Mouse (Mus musculus): Measurements from ENCODE around the gene Pdpk1. TPM values are rescaled to one million over a fixed set of nuclear protein-coding genes. Genes with fewer than 3 reads are reported as not detected.

Gene Pdpk1
- polyA plus RNA-seq, 1 experiment: not detected

DNA sequence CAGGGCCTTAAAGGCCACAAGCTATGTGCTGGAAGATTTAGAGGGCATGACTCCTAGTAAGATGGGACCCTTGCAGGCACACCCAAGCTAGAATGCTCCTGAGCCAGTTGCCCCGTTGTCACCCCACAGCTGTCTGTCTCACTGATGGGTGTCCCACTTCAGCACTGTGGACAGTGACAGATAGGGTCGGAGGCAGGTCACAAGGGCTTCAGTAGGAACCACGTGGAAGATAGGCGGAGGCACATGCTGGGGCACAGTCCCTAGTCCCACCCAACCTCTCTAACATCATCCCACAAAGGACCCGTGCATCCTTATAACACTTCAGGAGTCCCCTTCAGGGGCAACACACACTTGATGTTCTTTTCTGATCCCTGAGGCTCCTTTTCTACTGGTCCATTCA is 104.7 kb downstream of the Pdpk1 start:
- Histone ChIP-seq H3K27ac (ENCODE audit: insufficient read depth, low read depth, low read length) (no peak overlapping the region), H3K4me1 (ENCODE audit: control insufficient read depth, insufficient read depth, low read length) (no peaks in the 10 kb centered on the region), H3K4me3 (ENCODE audit: insufficient read depth, low read depth, low read length) (no peak overlapping the region)
- TF ChIP-seq CTCF (IDR thresholded peaks at IDR 0.05; ENCODE audit: insufficient read depth, low read depth, low read length) (no peak), POLR2A (IDR thresholded peaks at IDR 0.05; ENCODE audit: insufficient read depth, low read depth, low read length) (no peak)
- 53% methylated on average over 5 of the region's 5 CpGs for WGBS

DNA sequence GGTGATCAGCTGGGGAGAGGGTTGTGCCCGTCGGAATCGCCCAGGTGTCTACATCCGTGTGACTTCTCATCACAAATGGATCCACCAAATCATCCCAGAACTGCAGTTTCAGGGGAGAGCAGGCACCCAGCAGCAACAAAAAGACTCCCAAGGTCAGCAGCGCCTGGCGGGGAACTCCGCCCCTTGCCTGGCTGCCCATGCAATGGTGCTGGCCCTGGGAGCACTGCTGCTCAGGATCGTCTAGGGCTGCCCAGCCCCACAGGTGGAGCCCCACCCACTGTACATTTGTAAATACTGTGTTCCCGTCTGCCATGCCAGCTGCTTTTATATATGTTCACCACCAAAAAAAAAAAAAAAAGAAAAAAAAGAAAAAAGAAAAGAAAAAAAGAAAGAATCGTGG is 105.1 kb downstream of the Pdpk1 start:
- Histone ChIP-seq H3K4me1 (ENCODE audit: control insufficient read depth, insufficient read depth, low read length) (no peaks in the 10 kb centered on the region), H3K4me3 (ENCODE audit: insufficient read depth, low read depth, low read length) (no peak overlapping the region), H3K27ac (ENCODE audit: insufficient read depth, low read depth, low read length) (no peak overlapping the region)
- 76% methylated on average over 10 of the region's 10 CpGs for WGBS
- TF ChIP-seq POLR2A (IDR thresholded peaks at IDR 0.05; ENCODE audit: insufficient read depth, low read depth, low read length) (no peak), CTCF (IDR thresholded peaks at IDR 0.05; ENCODE audit: insufficient read depth, low read depth, low read length) (no peak)

DNA sequence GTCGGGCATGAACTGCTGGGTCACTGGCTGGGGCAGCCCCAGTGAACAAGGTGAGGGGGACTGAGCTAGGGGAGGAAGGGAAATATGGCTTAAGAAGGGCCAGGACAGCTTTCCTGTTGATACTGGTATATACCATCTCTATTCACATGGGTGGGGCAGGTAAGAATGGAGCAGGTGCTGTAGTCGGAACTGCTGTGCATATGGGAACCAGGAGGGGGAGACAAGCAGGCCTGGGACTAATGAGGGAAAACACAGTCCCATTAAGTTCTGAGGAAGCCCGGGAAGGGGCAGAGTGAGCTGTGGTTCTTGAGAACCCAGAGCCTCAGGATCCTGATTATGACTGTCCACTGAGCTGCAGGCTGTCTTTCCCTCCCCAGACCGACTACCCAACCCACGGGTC is 106.2 kb downstream of the Pdpk1 start:
- Histone ChIP-seq H3K27ac (ENCODE audit: insufficient read depth, low read depth, low read length) (no peak overlapping the region), H3K4me3 (ENCODE audit: insufficient read depth, low read depth, low read length) (no peak overlapping the region), H3K4me1 (ENCODE audit: control insufficient read depth, insufficient read depth, low read length) (no peaks in the 10 kb centered on the region)
- 64% methylated on average over 5 of the region's 5 CpGs for WGBS
- TF ChIP-seq POLR2A (IDR thresholded peaks at IDR 0.05; ENCODE audit: insufficient read depth, low read depth, low read length): no peak
- TF ChIP-seq CTCF (IDR thresholded peaks at IDR 0.05; ENCODE audit: insufficient read depth, low read depth, low read length): no peak

DNA sequence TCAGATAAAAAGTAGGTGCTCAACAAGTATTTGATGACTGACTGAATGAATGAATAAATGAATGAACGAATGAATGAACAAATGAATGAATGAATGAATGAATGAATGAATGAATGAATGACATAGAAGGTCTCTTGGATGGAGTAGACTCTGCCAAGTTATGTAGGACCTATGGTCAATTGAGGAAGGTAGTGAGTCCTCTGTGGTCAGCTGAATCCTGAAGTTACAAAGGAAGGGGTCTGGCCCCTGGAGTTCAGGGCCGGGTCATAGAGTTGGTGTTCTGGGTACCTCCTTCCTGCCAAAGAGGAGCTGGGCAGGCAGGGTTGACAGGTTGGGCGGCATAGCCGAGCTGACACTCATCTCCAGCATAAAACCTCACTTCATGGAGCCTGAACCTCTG is 112.9 kb downstream of the Pdpk1 start, which contains the start of gene Prss27:
Prss27 (plus strand) TSS at position 301 of the 400 bp plus-strand sequence.
- Histone ChIP-seq H3K4me1 (ENCODE audit: control insufficient read depth, insufficient read depth, low read length) (no peaks in the 10 kb centered on the region), H3K27ac (ENCODE audit: insufficient read depth, low read depth, low read length) (no peak within 1 kb of the TSS), H3K4me3 (ENCODE audit: insufficient read depth, low read depth, low read length) (no peak within 1 kb of the TSS)
- TF ChIP-seq CTCF (IDR thresholded peaks at IDR 0.05; ENCODE audit: insufficient read depth, low read depth, low read length): no peak
- TF ChIP-seq POLR2A (IDR thresholded peaks at IDR 0.05; ENCODE audit: insufficient read depth, low read depth, low read length): no peak
- WGBS: 70% methylated on average over 4 of the region's 4 CpGs

DNA sequence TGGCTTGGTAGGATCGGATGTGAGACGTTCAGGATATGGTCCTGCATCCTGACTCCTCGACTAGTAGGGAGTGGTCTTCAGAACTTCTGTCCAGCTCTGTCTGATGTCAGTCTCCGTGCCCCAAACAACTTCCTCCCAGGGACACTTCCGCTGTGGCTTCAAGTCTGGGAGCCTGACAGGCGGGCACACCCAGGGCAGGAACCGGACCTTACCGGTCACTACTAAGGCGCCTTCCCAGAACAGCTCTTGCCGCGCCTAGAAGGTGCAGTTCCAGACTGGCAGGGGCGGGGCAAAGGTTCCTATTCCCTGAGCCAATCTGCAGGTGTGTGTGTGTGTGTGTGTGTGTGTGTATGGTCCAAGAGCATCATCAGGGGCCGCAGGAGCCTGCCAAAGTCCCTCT is 113.4 kb downstream of the Pdpk1 start:
- no peaks in the 10 kb centered on the region for H3K4me1 ChIP-seq (ENCODE audit: control insufficient read depth, insufficient read depth, low read length)
- no peak overlapping the region for H3K4me3 ChIP-seq (ENCODE audit: insufficient read depth, low read depth, low read length)
- WGBS: 83% methylated on average over 13 of the region's 13 CpGs
- no peak overlapping the region for H3K27ac ChIP-seq (ENCODE audit: insufficient read depth, low read depth, low read length)
- no peak for TF ChIP-seq CTCF (IDR thresholded peaks at IDR 0.05; ENCODE audit: insufficient read depth, low read depth, low read length)
- TF ChIP-seq POLR2A (IDR thresholded peaks at IDR 0.05; ENCODE audit: insufficient read depth, low read depth, low read length): no peak

DNA sequence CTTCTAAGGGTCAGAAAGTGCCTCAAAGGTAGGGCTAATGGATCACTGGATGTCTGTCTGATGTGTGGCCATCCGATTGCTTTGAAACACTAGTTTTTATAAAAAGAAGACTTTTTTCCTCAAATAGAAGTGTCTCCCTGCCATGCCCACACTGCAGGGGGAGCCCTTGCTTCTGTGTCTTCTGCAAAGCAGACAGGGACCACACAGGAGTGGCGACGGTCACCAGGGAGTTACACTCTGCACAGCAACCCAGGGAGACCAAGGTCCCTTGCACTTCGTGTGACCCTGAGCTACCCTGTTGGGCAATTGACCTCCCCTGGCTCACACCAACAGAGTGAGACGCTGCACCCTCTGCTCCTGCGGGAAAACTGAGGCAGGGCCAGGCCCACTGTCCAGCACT is 113.8 kb downstream of the Pdpk1 start:
- Histone ChIP-seq H3K4me1 (ENCODE audit: control insufficient read depth, insufficient read depth, low read length) (no peaks in the 10 kb centered on the region), H3K4me3 (ENCODE audit: insufficient read depth, low read depth, low read length) (no peak overlapping the region), H3K27ac (ENCODE audit: insufficient read depth, low read depth, low read length) (no peak overlapping the region)
- TF ChIP-seq POLR2A (IDR thresholded peaks at IDR 0.05; ENCODE audit: insufficient read depth, low read depth, low read length) (no peak), CTCF (IDR thresholded peaks at IDR 0.05; ENCODE audit: insufficient read depth, low read depth, low read length) (no peak)
- 70% methylated on average over 6 of the region's 6 CpGs for WGBS

DNA sequence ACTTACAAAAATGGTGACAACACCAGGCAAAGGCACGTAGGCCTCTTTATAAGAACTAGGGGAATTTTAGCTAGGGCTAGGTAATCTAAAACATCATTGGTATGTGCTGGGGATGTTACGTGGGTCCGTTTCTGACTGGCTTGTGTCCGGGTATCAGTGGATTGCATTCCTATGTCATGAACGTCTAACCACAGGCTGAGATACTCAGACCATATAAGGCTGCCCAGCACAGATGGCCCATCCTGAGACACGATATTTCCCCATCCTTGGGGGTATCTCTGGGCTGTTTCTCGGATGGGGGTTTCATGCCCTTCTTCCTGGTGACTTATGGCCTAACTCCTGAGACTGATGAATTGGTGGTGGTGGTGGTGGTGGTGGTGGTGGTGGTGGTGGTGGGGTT is 115.6 kb downstream of the Pdpk1 start:
- no peak overlapping the region for H3K4me3 ChIP-seq (ENCODE audit: insufficient read depth, low read depth, low read length)
- TF ChIP-seq POLR2A (IDR thresholded peaks at IDR 0.05; ENCODE audit: insufficient read depth, low read depth, low read length) (no peak), CTCF (IDR thresholded peaks at IDR 0.05; ENCODE audit: insufficient read depth, low read depth, low read length) (no peak)
- no peak overlapping the region for H3K27ac ChIP-seq (ENCODE audit: insufficient read depth, low read depth, low read length)
- WGBS: 89% methylated on average over 7 of the region's 7 CpGs
- H3K4me1 ChIP-seq (ENCODE audit: control insufficient read depth, insufficient read depth, low read length): no peaks in the 10 kb centered on the region

DNA sequence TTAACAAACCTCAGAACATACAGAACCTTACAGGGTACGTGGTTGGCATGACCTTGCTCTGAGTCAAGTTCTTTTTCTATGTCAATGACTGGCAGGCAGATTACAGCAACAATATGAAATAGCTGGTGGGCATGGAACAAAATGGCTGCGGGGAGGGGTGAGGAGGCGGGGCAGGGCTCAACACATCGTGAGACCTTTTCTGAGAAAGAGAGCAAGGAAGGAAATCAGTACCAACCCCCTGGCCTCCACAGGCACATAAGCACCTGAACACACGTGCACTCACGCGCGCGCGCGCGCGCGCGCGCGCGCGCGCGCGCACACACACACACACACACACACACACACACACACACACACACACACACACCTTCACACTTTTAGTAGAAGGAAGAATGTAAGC is 120.2 kb downstream of the Pdpk1 start:
- Histone ChIP-seq H3K4me3 (ENCODE audit: insufficient read depth, low read depth, low read length) (no peak overlapping the region), H3K27ac (ENCODE audit: insufficient read depth, low read depth, low read length) (no peak overlapping the region), H3K4me1 (ENCODE audit: control insufficient read depth, insufficient read depth, low read length) (no peaks in the 10 kb centered on the region)
- 81% methylated on average over 18 of the region's 22 CpGs for WGBS
- TF ChIP-seq POLR2A (IDR thresholded peaks at IDR 0.05; ENCODE audit: insufficient read depth, low read depth, low read length) (no peak), CTCF (IDR thresholded peaks at IDR 0.05; ENCODE audit: insufficient read depth, low read depth, low read length) (no peak)

DNA sequence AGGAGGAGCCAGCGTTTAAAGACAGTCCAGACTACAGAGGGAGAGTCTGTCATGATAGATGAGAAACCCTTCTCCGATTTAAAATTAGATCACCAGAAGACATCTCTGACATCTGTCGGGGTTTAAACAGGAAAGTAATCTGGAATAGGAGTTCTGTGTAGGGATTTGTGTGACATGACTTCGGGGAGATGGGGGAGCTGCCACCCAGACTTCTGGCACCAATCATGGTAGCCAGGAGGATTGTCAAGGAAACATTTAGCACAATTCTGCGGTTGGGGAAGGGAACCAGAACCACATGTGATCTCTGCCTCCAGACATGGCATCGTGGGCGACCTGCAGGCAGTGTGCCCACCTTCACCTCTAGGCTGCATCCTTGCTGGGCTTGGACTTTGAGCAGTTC is 121.2 kb downstream of the Pdpk1 start:
- H3K4me1 ChIP-seq (ENCODE audit: control insufficient read depth, insufficient read depth, low read length): no peaks in the 10 kb centered on the region
- H3K27ac ChIP-seq (ENCODE audit: insufficient read depth, low read depth, low read length): no peak overlapping the region
- 79% methylated on average over 7 of the region's 7 CpGs for WGBS
- TF ChIP-seq POLR2A (IDR thresholded peaks at IDR 0.05; ENCODE audit: insufficient read depth, low read depth, low read length) (no peak), CTCF (IDR thresholded peaks at IDR 0.05; ENCODE audit: insufficient read depth, low read depth, low read length) (no peak)
- H3K4me3 ChIP-seq (ENCODE audit: insufficient read depth, low read depth, low read length): no peak overlapping the region

Other genes with a start within 250 kb of the Pdpk1 start
- gene Dcpp3, start 233.5 kb downstream of the Pdpk1 start, polyA plus RNA-seq (2012; ENCODE audit: insufficient read depth, insufficient read length, low replicate concordance, missing spikeins): not detected in 2 replicates
- gene Sbp, start 209.3 kb downstream of the Pdpk1 start, polyA plus RNA-seq (2012; ENCODE audit: insufficient read depth, insufficient read length, low replicate concordance, missing spikeins): not detected in 2 replicates
- gene Sbpl, start 195.7 kb downstream of the Pdpk1 start, polyA plus RNA-seq (2012; ENCODE audit: insufficient read depth, insufficient read length, low replicate concordance, missing spikeins): not detected in 2 replicates
- gene Prss30, start 170.4 kb downstream of the Pdpk1 start, polyA plus RNA-seq (2012; ENCODE audit: insufficient read depth, insufficient read length, low replicate concordance, missing spikeins): not detected in 2 replicates
- not detected in 2 replicates for gene Prss22, start 152.8 kb downstream of the Pdpk1 start, polyA plus RNA-seq (2012; ENCODE audit: insufficient read depth, insufficient read length, low replicate concordance, missing spikeins)
- gene Prss27, start 112.8 kb downstream of the Pdpk1 start, polyA plus RNA-seq (2012; ENCODE audit: insufficient read depth, insufficient read length, low replicate concordance, missing spikeins): not detected in 2 replicates
- not detected in 2 replicates for gene Kctd5, start 77.4 kb downstream of the Pdpk1 start, polyA plus RNA-seq (2012; ENCODE audit: insufficient read depth, insufficient read length, low replicate concordance, missing spikeins)
- not detected in 2 replicates for gene Amdhd2, start 12.8 kb upstream of the Pdpk1 start, polyA plus RNA-seq (2012; ENCODE audit: insufficient read depth, insufficient read length, low replicate concordance, missing spikeins)
- 528 TPM in 1 of 2 replicates, not detected in the other for gene Atp6v0c, start 18.8 kb upstream of the Pdpk1 start, polyA plus RNA-seq (2012; ENCODE audit: insufficient read depth, insufficient read length, low replicate concordance, missing spikeins)
- not detected in 2 replicates for gene Tbc1d24, start 54.6 kb upstream of the Pdpk1 start, polyA plus RNA-seq (2012; ENCODE audit: insufficient read depth, insufficient read length, low replicate concordance, missing spikeins)
- not detected in 2 replicates for gene Ntn3, start 58.6 kb upstream of the Pdpk1 start, polyA plus RNA-seq (2012; ENCODE audit: insufficient read depth, insufficient read length, low replicate concordance, missing spikeins)
- gene Tedc2, start 69.9 kb upstream of the Pdpk1 start, polyA plus RNA-seq (2012; ENCODE audit: insufficient read depth, insufficient read length, low replicate concordance, missing spikeins): not detected in 2 replicates
- gene Ccnf, start 100.6 kb upstream of the Pdpk1 start, polyA plus RNA-seq (2012; ENCODE audit: insufficient read depth, insufficient read length, low replicate concordance, missing spikeins): not detected in 2 replicates
- not detected in 2 replicates for gene Abca17, start 200.1 kb upstream of the Pdpk1 start, polyA plus RNA-seq (2012; ENCODE audit: insufficient read depth, insufficient read length, low replicate concordance, missing spikeins)
- gene Abca3, start 201.0 kb upstream of the Pdpk1 start, polyA plus RNA-seq (2012; ENCODE audit: insufficient read depth, insufficient read length, low replicate concordance, missing spikeins): 91.3 TPM in 1 of 2 replicates, not detected in the other